Mouse (Mus musculus) spleen, postnatal 36 days (tissue): ENCODE measurements around the gene Zfand3.
A peak's percentile ranks its signal among the peaks of the same experiment; 100 is the strongest.

Experiments used
- DNase-seq, 2 experiments: peaks; one replicate each; pipeline ENCODE4 v3.0.0; 2022; ENCODE audit warnings: low spot score in 2 of 2, mixed read lengths in 1 of 2

Gene Zfand3

DNA sequence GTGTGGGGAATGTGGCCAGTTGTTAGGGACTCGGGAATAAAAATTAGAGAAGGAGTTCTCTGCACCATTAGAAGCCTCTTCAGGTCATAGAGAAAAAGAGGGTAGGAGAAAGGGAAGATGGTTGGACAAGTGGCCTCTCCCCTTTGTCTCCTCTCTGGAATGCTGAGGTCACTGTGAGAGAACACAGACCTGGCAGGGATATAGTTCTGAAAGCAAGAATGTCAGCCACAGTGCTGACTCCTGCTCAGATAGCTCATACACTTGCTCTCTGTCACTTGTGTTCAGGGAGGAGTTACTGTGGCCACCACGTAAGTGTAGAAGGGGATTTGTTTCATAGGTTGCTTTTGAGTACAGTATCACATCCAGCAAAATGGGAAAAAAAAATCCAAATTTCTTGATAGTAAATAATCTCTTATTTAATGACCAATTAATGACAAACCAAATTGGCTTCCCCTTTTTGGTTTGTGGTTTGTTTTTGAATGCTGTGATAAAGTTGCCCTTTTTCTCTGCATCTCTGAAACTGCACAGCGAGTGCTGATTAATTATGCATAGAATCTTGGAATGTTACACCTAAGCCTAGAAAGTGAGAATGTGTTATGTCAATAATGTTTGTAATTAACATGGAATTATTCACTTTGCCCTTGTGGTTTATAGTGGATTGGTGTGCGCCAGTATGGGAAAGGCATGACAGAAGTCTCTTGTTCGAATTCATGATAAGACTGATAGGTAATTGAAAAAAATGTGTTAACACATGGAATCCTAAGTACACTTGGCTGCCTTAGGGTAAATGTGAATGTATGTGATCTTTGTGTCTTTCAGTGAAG lies 47.2 kb downstream of the Zfand3 start:
- DNase-seq: no peak

DNA sequence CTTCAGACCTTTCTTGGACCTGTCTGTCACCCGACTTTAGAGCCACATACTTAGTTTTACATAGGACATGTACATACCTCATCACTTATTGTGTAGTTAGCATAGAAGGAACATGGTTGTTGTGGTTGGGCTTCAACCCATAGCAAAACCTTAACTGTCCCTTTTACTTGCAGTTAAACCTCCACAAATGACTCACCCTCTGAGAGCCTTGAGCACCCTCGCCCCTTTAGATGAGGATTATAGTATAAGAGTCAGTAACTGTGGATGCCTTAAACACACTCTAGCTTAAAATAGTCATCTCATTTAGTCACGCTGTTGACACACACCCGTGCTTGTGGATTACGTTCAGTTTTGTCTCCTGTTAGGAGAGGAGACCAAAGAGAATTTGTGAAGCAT lies 47.8 kb downstream of the Zfand3 start:
- DNase-seq: no peak

GRCm38 (mm10) chr17:30053463-30053862 lies 48.9 kb downstream of the Zfand3 start:
- no peak for DNase-seq

GRCm38 (mm10) chr17:30053871-30054270 lies 49.3 kb downstream of the Zfand3 start:
- no peak for DNase-seq

DNA sequence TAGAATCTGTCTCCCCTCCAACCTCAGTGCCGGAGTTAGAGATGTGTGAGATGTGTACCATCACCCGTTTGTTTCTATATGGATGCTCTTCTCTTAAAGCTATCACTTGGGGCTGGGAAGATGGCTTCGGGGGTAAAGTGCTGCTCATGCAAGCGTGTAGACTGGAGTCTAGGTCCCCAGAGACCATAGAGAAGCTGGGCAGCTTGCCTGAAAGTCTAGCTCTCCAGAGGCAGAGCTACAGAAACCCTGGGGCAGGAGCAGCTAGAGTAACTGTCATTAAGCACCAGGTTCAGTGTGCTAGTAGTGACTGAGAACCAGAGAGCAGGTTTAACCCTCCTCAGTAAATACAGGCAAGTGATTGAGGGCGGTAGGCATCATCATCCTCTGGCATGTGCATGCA lies 51.7 kb downstream of the Zfand3 start:
- DNase-seq: no peak

GRCm38 (mm10) chr17:30058594-30058993 lies 54.1 kb downstream of the Zfand3 start:
- DNase-seq: no peak

- no peak for DNase-seq
Observed at GRCm38 (mm10) chr17:30059066-30059465, 54.5 kb downstream of the Zfand3 start.

- DNase-seq: no peak
Observed at GRCm38 (mm10) chr17:30061100-30061837, 56.7 kb downstream of the Zfand3 start.

GRCm38 (mm10) chr17:30063849-30064248 lies 59.3 kb downstream of the Zfand3 start:
- DNase-seq: no peak

DNA sequence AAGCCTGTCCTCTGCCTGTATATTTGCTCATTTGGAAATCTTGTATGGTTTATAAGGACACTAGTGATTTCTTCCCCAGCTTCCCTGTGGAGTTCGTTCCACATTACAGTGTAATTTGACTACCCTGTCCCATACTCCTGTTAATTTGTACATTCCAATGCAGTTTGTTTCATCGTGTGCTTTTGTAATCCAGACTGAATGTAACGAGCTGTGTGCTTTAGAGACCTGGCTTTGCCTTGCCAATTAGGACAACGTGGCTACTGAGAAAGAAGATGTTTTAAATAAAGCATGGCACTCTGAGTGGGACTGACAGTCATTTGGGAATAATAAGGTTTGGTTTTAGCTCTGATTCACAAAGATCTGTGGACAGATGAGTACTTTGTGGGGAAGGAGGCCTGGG lies 60.2 kb downstream of the Zfand3 start:
- DNase-seq: no peak

DNA sequence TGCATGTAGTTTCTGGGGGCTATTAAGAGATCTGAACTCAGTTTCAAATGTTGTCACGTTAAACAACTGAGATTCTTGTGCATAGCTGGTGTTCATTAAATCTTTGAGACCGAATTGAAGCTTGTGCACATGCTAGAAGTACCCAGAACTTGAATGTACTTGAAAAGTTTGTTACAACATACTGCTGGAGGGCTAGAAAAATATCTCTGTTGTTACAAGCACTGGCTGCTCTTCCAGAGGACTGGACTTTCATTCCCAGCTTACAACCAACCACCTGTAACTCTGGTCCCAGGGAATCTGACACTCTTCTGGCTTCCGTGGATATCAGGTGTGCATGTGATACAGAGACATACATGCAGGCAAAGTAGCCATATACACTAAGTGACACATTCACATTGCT lies 65.2 kb downstream of the Zfand3 start:
- no peak for DNase-seq

DNA sequence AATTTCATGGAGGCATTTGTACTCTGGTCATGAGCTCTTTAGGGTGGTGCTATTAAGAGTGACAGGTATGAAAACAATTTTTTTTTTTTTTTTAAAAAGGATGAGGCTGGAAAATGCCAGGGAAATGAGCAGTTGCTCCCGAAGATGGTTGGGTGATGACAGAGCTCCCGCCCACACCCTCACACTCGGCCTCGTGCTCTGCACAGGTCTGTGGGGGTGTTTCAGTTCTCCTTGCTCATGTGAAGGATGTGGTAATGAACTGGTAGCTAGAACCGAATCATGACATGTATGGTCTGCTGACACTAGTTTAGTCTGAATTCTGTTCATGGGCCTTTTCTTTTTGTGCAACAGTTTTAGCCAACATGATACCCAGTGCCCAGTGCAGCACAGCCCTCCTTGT lies 66.1 kb downstream of the Zfand3 start:
- DNase-seq: peak in 1 of 2 experiments; percentile 6

DNA sequence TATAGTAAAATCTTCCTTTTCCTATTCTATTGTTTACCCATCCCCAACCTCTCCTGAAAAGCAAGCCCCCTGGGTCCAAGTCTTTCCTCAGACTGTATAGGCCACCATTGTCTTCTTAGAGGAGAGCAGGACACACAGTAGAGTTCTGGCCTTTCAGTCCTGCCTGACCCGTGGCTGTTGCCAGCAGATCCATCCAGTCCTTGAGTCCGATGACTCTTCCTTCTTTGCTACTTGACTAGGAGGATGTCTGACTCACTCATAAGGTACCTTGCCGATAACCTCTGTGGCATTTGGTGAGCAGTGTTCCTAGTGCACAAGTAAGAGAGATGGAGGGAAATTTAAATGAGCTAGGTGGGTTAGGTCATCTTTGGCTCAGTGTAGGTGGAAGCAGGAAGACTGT lies 68.1 kb downstream of the Zfand3 start:
- no peak for DNase-seq

GRCm38 (mm10) chr17:30075896-30076295 lies 71.4 kb downstream of the Zfand3 start:
- DNase-seq: no peak

GRCm38 (mm10) chr17:30084007-30084406 lies 79.5 kb downstream of the Zfand3 start:
- no peak for DNase-seq

DNA sequence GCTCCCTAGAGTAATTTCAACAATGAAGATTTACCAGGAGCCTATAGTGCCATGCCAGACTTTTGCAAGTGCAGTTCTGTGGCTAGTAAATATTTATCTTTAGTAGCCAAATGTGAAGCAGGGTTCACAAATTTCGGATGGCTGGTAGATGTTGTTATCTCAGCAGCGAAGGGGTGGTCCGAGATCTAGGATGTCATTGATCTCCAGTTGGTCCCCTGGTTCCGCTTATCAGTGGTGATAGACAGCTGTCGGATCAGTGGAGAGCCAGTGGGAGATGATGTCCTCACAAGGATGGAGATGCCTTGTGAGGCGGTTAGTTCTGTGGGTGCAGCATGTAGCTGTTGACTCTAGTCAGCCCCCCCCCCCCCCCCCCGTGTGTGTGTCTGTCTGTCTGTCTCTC lies 82.2 kb downstream of the Zfand3 start:
- DNase-seq: no peak

GRCm38 (mm10) chr17:30088431-30088830 lies 83.9 kb downstream of the Zfand3 start:
- DNase-seq: no peak

GRCm38 (mm10) chr17:30090416-30090815 lies 85.9 kb downstream of the Zfand3 start:
- DNase-seq: no peak

DNA sequence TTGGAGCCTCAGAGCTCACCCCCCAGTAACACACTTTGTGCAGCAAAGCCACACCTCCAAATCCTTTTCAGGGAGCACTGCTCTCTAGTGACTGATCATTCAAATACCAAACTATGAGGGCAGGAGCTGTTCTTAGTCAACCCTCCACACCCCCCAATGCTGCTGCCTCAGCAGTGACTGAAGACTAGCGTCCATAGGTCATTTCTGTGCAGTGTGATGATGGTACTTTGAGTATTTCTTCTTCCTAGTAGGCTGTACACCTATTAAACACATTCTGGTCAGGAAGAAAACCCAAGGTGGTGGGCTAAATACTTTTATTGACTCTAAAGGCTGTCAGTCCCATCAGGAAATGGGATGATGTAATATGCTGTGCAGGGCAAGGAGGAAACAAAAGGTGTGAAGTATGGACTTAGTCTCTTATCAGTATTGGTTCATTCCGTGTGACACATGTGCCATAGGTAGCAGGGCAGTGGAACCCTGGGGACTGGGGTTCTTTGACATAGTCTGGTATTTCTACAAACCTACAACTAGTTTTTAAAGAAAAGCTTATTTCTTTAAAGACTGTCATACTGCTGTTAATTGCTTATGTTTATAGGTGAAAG lies 88.7 kb downstream of the Zfand3 start:
- DNase-seq: no peak

DNA sequence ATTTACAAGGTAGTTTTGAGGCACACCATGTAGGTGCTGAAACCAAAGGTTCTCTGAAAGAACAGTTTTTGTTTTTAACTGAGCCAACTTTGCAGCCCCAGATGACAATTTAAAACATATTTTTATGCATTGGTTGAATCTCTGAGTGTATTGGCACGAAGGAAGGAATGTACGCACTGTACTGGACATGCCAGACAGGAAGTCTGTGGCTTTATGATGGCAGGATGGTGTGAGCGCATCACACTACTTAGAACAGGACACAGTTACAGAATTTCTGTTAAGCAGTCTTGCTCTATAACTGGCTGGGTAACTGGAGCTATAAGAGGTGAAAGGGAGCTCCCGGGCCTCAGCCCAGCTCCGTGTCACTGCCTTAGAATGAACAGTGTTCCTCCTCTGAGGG lies 92.6 kb downstream of the Zfand3 start:
- no peak for DNase-seq

GRCm38 (mm10) chr17:30097677-30098076 lies 93.1 kb downstream of the Zfand3 start:
- no peak for DNase-seq

GRCm38 (mm10) chr17:30099670-30100069 lies 95.1 kb downstream of the Zfand3 start:
- DNase-seq: no peak

DNA sequence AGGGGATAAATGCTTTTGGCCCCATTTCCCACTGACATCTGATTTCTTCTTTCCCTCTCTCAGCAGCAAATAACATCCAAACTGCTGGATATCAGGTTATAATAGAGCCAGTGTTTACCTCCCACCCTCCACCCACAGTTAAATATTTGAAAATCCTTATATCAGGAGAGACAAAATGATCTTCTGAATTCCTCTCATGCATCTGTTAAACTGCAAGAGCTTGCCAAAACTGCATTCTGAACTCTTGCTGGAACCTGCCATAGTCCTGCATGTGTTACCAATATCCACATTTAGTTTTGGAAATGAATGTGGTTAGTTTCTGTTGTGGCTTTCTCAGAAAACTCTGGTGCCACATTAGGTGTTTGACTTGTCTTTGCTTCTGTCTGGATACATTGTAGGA lies 97.3 kb downstream of the Zfand3 start:
- DNase-seq: no peak
